Mouse (Mus musculus): ENCODE measurements at regions not wholly inside any gene's neighbourhood (a gene's known extent, or its start where the extent isn't known, plus 50 kb on each side); places are given as distances from the start of the nearest gene placed in this dataset.

DNA sequence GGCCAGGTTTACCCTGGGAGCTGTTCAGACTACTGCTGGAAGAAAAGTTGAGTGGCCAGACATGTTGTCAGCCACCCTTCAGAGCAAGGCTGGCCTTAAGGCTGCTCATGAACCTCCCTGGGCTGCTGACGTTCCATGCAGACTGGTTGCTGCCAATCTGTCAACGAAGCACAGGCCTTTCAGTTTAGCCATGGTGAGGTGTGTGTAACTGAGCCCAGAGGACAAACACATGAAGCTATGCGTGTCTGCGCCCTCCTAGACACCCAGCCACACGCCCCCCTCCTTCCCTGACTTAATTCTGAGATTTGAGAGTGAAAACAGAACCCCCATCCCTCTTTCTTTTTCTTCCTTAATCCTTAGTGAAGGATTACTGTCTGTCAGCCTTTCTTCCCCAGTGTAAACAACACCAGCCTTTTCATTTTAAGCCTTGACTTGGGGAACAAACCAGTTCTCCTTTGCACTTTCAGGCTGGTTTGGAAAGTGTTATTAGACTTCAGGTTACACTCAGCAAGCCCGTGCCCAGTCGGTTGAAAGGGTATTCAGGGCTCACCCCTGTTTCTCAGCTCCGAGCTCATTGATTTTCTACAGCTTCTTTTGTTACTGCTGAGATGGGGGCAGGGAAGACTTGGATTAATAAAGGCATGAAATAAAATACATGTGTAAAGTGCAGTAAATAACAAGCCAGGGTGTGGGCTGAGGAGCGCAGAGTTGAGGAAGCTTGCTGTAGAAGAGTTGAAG is 379.4 kb downstream of the Dmrt2 start:
- no peak for DNase-seq

DNA sequence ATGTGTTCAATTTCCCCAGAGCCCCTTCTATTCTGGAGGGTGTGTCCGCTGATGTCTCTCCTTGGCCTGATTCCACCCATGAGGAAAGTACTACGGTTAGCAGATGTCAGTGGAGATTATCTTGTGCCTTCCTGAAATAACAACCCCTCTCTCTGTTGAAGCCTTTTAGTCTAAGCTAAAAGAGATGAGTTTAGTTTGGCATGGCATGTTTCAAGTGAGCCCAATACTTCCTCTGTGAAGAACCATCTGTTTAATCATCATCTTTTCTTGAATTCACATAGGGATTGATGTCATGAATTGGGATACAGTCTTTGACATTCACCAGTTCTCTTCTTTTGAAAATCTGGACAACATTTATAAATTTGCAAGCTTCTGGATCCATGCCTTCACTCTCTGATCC is 387.5 kb downstream of the Dmrt2 start:
- DNase-seq, result no peak

DNA sequence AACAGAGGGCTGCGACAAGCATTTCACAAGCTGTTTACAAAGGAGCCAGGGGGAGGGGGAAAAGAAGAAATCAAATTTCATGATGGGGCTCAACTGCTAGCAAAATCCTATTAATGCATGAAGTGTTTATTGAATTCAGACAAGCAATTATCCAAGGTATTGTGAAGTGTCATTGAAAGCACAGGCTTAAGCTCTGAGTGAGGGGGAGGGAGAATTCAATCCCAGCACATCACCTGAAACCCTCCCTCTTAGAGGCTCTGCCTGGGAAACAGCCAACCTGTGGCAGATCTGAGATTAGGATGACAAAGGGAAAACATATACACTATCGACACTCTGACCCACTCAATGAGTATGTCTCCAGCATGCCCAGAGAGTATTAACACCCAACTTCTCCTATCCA is 396.3 kb downstream of the Dmrt2 start:
- DNase-seq, result no peak

DNA sequence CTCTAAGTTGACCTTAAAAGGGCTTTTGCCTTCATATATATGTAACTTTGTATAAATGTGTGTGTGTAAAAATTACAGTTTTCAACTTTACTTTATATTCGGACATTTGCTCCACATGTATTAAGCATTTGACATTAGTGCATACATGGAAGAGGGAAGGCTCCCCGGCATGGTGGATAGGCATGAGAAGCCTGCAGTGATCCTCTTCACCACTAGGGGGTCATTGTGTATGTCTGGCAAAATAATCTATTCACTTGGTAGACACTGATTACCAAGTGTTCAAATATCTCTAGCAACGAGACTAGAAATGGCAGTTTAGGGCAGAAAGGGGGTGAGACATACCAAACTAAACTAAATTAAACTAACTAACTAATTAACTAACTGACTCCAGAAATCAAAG is 397.7 kb downstream of the Dmrt2 start:
- peak in 1 of 2 experiments; percentile 5 for DNase-seq

DNA sequence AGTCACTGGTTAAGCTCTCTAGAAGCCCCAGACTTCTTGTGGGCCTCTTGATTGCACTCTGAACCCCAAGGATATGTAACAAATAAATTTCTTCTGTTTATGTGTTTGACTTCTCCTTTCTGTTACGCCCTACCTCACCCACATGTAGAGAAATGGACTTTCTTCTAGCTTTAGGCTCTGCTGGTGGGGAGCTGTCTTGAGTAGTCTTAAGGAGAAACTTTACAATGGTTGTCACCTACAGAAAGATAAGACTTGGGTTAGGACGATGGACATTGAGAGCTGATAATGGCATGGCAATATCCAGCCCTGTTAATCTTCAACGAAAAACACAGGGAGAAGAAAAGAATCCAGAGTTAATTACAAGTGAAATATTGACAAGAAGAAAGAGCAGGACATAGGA is 416.1 kb downstream of the Dmrt2 start:
- DNase-seq, result no peak

DNA sequence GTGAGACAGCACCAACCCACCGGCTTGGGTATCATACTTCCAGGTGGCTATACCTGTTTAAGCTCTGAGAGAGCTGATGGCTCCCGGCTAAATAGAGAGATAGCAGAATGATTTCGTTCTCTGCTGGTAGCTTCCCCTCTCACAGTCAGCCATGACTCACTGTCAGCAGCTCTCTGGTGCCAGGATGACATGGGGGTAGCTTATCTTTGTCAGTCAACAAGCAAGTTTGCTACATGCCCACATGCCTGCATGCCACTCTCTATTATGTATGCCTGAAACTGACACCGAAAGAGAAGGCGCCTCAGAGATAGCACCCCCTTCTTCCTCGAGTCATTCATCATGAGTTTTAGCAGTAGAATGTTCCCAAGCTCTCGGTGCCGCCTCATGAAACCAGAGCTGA is 419.2 kb downstream of the Dmrt2 start:
- no peak for DNase-seq

DNA sequence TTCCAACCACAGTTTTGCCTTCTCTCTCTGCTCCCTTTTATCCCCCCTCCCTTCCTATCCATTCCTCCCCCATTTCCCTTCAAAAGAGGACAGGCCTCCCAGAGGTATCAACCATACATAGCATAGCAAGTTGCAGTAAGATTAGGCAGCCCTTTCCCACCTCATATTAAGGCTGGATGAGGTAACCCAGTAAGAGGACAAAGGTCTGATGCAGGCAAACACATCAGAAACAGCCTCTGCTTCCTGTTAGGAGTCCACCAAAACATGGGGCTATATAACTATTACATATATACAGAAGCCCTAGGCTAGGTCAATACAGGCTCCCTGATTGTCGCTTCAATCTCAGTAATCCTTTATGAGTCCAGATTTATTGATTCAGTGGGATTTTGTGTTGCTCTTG is 421.6 kb downstream of the Dmrt2 start:
- no peak for DNase-seq

DNA sequence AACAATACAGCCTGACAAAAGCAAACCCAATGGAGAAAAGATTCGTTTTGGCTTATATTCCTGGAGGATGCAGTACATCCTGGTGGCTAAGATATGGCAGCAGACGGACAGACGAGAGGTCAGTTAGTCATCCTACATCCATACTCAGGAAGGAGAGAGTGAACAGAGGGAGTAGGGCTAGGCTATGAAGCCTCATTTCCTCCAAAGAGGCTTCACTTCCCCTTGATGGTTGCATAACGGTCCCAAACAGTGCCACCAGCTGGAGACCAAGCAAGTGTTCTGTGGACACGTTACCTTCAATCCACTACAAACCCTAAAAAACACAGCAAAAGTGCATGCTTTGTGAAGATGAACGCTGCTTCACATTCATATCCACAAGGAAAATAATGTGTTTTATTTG is 442.1 kb downstream of the Dmrt2 start:
- no peak for DNase-seq

DNA sequence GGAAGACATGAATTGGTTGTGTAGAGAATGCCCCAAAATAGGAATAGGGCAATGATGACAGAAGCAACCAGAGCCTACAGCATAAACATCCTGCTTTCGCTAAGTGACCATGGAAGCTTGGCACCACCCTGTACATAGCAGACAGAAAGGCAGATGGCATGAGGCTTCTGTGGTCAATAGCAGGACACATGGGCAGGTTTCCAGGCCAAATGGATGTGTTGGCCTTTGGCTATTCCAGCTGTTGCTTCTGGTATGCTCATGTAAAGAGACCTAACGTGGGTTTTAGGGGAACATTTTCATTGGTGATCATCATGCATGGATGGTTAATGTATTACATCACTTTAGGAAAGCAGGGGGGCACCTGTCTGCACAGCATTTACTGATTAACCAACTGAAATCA is 456.2 kb downstream of the Dmrt2 start:
- DNase-seq, result no peak

DNA sequence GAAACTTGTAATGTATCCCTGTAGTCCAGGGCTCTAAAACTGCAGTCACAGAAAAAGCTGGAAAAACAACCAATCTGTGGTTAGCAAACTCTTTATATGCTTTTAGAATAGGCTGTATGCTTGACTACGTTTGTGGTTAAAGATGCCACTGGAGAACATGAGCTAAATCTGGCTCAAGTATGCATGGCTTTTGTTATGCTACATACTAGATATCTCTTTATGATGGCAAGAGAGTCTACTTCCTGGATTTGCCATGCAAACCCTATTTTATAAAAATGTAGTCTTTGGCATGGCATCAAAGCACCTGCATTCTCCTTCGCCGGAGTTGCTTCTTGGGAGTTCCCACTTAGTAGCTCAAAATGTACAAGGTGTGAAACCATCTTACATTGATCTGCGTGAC is 462.2 kb downstream of the Dmrt2 start:
- no peak for DNase-seq

DNA sequence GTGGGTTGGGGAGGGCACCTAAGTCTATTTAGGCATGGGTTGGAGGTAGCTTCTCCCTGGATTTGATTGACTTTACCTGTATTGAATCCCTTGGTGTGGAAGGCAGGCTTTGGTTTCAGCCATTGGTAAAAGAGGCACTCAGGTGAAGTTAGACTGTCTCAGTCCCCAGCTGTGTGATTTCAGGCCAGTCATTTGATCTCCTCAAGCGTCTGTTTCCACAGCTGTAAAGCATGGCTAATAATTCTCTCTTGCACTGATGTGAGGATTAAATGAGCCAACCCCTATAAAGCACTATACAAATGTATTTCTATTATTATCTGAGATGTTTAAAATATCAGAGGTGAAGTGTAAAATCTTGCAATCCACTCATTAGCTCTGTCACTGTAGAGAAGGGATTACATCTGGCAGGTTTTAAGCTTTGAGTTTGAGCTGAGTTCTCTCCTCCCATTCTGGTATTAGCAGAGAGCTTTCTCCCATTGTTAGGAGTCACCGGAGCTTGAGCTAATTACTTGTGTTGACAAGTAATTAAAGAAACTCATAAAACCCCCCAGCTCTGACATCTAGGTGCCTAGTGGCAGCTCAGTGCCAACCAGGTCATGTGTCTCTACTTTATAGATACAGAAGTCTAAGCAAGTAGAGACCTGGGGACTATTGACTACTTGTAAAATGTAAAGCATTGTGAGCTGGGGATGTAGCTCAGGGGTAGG is 463.3 kb downstream of the Dmrt2 start:
- DNase-seq, result no peak

DNA sequence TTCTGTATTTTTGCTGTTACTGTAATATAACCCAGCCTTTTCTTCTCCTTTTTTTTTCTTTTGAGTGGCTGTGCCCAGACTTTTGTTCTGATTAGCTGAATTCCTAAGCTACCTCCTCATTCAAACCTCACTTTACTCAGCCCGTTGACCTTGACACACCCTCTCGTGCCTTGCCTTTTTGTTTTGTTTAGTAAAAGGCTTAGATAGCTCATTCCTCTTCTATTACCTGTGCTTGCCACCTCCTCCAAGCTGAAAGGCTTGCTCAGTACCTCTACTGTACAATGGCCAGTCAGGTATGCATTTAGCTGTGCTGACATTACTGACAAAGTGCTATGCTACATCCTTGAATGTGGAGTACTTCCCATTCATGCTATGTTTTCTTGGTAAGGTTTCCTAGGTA is 464.2 kb upstream of the Smarca2 start:
- no peak for DNase-seq

DNA sequence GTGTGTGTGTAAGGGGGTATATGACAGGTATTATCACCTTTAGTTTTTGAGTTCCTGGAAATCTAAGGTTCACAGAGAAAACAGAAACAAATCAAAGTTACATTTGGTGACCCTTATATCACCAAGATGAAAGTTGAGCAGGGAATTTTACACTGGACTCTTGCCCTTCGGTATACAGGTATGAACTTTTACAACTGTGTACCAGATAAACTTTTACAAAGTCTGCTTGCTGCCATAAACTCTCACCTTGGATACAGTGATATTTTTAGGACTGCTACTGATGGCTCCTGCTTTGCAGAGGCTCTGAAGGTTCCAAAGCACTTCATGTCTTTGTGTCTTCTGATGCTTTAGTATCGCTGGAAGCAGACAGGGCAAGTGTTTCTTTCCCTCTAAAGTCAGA is 461.3 kb upstream of the Smarca2 start:
- DNase-seq, result no peak

DNA sequence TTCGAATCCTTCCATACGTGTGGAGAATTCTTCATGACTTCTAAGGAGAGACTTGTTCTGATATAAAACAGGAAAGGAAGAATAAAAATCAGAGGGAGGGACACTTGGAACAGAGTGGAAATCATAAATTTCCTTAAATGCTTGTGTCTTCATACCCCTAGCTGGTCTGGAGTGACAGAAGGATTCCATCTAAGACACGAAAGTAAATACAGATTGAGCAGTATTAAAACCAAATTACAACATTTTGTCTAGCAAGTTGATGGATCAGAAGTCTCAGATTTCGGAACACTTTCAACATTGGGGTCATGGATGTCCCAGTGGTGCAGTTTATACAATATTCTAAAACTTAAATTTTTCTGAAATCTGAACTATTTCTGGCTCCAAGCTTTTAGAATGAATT is 453.6 kb upstream of the Smarca2 start:
- no peak for DNase-seq

DNA sequence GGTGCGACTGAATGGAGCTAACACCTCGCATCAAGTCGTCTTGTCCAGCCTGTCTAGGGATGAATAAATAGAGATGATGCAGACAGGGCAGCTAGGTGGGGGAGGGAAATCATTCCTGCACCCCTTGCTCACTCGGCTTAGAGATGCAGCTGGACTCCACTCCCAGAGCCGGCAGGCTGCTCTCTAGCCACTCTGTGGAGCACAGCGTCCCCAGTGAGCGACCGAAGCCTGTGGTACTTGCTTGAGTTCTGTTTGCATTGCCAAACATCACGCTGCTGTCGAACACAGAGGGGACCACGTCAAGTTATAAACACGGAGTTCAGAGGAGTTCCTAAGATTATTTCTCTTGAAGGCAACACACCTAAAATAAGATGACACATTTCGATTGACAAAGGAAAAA is 439.9 kb upstream of the Smarca2 start:
- no peak for DNase-seq

DNA sequence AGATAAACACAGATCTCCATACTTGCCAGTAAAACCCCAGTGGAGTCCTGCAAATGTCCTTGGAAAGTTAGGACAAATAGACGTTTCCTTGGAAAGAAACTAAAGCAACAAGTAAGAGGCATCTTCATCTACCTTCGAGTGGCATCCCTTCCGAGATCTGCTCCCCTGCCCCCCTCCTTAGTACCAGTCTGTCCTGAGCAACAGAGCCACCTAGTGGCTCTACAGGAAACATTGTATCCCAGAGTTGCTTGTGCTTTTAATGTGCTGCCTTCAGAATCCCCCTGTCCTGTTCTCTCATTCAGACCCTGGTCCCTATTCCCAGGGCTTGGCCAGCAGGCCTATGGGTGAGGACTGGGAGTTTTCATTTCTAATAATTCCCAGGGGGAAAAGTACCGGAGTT is 423.1 kb upstream of the Smarca2 start:
- DNase-seq, result no peak

DNA sequence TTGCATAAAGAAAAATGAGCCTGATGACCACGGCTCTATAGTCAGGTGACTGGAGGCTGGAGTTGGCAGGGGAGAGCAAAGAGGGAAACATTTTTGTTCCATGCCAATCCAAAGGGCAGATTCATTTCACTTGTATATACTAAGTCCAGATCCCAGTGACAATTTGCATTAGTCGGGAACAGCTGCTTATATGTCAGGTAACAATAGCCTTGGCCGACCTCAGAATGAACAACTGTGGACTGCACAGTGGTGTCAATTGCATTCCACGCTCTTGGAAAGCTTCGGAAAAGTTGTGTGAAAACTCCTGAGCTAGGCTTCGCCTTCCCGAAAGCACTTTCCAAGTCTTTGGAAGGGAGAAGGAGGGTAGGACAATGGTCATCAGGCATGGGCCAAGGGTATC is 419.8 kb upstream of the Smarca2 start:
- DNase-seq, result no peak

DNA sequence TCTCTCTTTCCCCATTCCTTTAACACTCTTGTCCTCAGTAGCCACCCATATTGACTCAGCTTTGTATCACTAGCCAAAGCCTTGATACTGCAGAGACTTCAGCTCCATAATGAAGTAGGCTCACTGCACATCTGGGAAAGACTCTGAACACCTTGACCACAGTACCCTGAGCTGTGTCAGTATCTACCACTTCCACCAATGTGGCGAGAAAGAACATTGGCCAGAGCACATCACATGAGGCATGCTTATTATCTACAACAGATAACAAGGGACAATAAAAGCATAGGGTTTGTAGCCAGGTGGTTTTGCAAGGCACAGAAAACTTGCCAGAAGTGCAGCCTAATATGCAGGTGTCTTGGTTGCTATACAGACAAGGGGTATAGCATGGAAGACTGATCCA is 414.0 kb upstream of the Smarca2 start:
- no peak for DNase-seq

DNA sequence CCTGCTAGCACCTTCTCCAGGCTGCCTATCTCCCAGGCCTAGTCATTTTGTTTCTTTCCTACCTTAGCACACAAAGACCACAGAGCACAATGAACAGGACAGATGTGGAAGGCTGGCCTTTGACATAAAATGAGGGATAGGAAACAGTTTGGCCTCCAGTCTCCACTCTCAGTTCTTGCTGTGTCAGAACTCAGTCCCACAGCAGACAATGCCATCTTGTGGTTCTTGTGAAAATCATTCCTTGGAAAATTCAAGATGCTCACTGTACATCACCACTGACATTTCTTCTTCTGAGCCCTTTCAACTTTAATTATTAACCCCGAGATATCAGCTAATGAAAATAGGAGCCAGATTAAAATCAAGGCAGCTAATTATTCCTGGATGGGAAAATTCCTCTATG is 411.2 kb upstream of the Smarca2 start:
- DNase-seq, result no peak

DNA sequence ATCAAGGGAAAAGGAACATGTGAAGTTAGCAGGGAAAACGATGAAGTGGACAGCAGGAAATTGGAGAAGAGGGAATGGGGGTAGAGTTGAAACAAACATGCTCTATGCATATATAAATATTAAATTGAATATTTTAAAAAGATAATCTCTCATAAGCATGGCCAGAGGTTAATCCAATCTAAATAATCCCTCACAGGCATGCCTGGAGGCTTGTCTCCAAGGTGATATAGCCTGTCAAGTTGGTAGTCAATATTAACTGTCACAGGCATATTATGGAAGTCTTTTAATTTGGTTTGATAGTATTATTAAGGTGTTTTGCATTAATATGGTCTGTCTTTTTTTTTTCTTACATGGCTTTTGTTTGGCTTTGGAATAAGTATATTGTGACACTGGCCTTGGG is 396.1 kb upstream of the Smarca2 start:
- no peak for DNase-seq

DNA sequence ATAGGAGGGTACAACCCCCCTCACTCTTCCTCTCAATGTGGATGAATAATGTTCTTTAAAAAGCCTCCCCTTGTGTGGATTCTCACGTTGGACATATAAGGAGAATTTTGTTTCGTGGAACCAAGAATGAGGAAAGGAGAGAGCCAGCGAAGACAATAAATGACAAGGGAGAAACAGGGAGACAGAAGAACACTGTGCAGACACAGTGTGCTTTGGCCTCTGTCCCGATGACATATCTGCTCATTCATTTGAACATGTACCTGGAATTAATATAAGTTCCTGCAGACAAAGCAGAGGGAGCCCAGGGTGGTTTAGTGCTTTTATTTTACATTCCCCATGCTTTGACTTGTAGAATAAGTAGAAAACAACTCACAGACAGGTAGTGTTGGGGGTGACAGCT is 370.3 kb upstream of the Smarca2 start:
- no peak for DNase-seq

DNA sequence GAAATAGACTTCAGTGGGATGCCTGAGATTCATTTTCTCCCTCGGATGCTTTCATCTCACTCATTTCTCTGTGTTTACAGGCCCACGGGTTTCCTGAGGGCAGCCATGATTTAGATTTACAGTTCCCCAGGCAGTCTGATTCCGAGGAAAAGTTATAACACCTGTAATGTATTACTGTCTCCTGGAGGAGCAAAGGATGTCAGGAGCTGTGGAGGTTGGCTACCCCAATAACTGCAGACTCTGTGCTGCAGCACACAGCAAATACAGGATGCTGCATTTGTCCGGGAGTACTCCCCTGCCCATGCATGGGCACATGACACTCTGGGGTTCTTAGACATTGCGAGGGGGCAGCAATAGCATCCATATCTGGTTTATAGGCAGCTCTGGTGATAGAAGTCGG is 360.8 kb upstream of the Smarca2 start:
- DNase-seq, result no peak

DNA sequence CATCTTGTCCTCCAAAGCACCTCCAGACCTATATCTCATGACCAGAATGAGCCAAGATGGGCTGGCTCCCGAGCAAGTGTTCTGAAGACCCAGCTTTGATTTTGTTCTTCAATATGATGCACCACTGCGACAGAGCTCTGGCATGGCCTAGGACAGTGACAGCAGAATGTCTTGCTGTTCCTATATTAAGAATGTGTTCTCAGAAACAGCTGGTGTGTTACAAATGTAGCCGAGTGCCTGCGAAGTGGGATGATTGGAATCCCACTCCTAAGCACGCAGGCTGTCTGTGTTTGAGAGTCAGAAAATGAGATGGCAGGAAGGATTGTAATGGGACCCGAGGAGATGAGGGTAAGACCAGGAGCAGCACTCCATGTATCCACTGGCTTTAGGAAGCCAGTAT is 355.1 kb upstream of the Smarca2 start:
- DNase-seq, result no peak

DNA sequence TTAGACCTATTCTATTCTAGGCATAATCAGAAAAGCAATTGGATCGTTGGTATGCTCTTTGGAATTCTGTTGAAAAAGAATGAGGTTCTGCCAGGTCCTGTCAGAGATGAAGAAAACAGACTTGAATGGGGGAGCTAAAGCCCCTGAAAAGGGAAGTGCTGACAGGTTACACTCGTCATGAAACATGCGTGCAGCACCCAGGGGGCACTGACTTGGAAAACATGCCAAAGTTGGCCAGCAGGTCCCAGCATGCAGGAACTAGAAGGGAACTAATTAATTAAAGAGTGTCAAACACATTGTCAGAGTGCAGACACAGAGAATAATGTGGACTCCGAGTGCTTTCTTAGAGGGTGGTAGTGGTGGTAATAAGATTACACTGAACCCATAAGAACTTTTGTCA is 346.2 kb upstream of the Smarca2 start:
- DNase-seq, result no peak

DNA sequence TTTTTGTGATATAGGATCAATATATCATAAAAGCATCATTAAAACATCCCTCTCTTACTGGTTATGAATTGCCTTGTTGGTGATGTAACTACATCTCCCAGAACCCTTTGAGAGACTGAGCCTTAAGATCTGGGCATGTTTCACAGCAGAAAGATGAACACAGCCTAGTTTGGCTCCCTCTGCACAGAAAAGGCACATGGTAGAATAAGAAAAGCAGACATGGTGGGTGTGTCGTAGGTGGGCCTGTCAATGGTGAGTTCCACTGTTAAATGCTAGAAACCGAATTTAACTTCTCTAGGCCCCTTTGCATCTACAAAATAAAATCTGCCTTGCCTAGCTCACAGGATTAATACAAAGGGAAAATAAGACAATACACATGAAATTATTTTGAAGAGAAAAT is 343.3 kb upstream of the Smarca2 start:
- no peak for DNase-seq

Data from kidney, postnatal 25 days (tissue).